Mouse (Mus musculus) gastrocnemius, postnatal 25 days (tissue): ENCODE results near the gene Elp1. TPM values are rescaled to one million over a fixed set of nuclear protein-coding genes. Genes with fewer than 3 reads are reported as not detected.

Experiments used
- DNase-seq: peaks from one replicate; pipeline ENCODE4 v3.0.0; 2022
- total RNA-seq, 2 experiments: library from RNA; stranded (reverse); gene quantifications; 1 replicate in 1 of 2; 2 replicates in 1 of 2; pipeline ENCODE4 v1.2.3; 2021

Gene Elp1
- total RNA-seq, 2 experiments from 2014 or later = 19.4 to 20.5 TPM

GRCm38 (mm10) chr4:56713155-56713554 is 89.0 kb downstream of the Elp1 start:
- no peak for DNase-seq

GRCm38 (mm10) chr4:56702234-56702633 is 99.9 kb downstream of the Elp1 start:
- DNase-seq = peak; percentile 15

Other genes starting within 250 kb of the Elp1 start
- not detected for gene Gm26657, start 62.3 kb downstream of the Elp1 start, total RNA-seq
- gene Actl7b, start 60.9 kb downstream of the Elp1 start, total RNA-seq = not detected
- not detected for gene Actl7a, start 58.9 kb downstream of the Elp1 start, total RNA-seq
- gene Fam206a, start within 50 bp of the Elp1 start, total RNA-seq = 1 to 10 TPM; 1.7 TPM
- gene Ctnnal1, start 62.9 kb upstream of the Elp1 start, total RNA-seq = 10 to 100 TPM in 1 of 2 experiments, 1 to 10 TPM in 1; 9.9 to 11.7 TPM
- 10 to 100 TPM; 17.1 to 19.2 TPM for gene Tmem245, start 145.1 kb upstream of the Elp1 start, total RNA-seq
- not detected for gene Frrs1l, start 188.1 kb upstream of the Elp1 start, total RNA-seq